Mouse (Mus musculus) heart, adult 8-10 months (tissue): ENCODE results near the gene Fbln1. TPM values are rescaled to one million over a fixed set of nuclear protein-coding genes. Genes with fewer than 3 reads are reported as not detected.

ENCODE experiments used
- DNase-seq: peaks from one replicate; pipeline ENCODE4 v3.0.0; 2022; ENCODE audit warnings: low spot score
- total RNA-seq, 4 experiments: library from RNA; stranded (reverse); gene quantifications; 2 replicates each; pipeline ENCODE4 v1.2.4; 2022

Fbln1 gene
- total RNA-seq = 10 to 100 TPM; 52.9 to 86.6 (median 70.1) TPM

DNA sequence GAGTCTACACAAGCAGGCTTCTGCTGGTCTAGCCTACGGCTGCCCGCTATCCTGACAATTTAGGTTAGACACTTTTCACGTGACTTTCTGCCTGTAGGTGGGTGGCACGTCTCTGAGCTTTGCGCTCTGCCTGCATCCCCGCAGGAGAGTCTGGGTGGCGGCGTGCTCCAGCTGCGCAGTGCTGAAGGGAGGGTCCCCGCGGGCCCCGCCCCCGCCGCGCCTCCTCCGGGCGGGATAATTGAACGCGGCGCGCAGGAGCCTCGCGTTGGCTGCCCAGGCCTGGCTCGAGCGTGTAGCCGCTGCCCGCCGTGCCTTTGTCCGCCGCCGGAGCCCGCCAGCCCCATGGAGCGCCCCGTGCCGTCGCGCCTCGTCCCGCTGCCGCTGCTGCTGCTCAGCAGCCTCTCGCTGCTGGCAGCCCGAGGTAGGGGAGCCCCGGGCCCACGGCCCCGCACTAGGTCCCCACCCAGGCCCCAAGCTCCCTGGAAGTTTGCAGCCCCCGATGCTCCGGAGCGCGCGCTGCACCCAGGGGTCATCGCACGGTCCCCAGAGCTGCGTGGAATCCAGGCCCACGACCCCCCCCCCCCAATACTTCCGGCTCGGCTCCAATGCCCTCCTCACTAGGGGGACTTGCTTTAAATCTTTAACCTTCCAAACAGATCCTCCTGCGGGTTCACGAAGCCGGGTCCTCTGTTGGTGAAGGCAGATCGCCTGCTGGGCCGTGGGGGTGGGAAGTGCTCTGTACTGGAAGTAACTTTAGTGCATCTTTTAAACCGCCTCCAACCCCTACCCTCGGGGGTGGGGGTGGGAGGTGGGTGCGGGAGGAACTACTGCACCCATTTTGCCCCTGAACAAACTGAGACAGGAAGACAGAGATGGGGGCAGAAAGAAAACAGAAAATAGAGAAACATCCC lies at the start of gene Fbln1:
Gene Fbln1 (plus strand): TSS at position 158 of the 911 bp plus-strand sequence.
- no peak for DNase-seq

DNA sequence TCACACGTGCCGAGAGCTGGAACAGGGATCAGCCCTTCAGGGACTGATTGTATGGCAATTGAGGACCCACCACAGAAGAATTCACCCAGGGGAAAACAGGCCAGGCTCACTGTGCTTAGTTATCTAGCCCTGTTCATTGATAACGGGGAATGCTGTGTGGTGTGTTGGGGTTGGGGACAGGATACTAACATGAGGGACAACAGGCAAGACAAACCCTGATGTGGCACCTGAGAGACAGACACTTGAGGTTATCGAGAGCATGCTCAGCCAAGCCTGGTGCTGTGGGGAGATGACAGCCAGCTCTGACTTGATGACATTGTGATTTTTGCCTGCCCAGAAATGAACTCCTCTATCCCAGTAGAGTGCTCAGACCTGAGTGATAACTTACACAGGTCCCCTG lies 49.6 kb upstream of the Fbln1 start:
- no peak for DNase-seq

DNA sequence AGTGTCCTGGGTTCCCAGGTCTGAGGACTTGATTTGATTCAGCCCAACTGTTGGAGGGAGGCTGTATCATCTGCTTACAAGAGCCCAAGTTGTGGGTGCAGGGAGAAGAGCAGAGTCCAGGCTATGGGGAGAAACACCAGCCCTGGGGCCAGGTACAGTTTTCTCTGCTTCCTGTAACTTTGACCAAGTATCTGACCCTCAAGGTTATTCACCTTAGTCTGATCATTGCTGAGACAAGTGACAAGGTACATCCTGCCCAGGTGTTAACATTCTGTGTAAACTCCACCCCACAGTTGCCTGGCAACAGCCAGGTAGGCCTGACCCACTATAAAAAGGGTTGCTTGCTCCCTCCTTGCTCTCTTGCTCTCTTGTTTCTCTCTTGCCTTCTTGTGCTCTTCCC lies 44.3 kb upstream of the Fbln1 start:
- no peak for DNase-seq

DNA sequence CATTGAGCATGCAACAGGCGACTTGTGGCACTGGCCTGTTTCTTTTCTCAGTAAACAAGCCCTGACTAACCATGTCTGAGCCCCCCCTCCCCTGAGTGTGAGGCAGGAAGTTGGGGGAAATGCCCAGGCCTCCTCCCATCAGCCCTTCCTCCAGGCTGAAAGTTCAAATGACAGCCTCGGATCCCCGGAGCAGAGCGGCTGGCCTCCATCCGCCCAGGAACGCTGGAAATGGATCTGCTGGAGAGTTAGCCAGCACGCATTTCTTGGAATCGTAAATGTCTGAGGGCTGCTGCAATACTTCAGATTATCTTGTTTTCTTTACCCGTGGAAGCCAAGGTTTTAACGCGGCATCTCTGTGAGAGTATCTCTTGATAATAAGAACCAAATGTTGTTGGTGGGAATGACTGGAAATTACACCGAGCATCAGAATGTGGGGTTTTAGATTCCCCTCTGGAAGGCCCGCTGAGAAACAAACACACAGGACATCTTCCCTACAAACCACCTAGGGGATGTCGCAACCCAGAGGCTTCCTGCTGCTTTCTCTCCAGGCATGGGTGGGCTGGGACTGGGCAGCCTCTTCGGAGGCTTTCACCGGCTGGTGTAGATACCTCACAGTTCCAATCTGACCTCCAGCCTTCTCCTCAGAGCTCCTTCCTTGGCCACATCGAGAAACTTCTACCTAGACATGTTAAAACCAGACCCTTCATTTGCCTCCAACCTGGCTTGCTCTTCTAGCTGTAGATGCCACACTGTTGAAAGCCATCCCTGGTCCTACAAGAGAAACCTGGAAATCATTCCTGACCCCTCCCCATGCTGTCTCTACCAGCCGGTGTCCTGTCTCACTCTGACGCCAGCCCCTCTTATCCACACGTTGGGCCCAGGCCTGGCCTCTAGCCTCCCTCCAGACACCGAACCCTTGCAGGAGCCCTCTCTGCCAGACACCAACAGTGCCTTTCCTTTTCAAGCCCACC lies 42.8 kb upstream of the Fbln1 start:
- DNase-seq = peak; percentile 69

DNA sequence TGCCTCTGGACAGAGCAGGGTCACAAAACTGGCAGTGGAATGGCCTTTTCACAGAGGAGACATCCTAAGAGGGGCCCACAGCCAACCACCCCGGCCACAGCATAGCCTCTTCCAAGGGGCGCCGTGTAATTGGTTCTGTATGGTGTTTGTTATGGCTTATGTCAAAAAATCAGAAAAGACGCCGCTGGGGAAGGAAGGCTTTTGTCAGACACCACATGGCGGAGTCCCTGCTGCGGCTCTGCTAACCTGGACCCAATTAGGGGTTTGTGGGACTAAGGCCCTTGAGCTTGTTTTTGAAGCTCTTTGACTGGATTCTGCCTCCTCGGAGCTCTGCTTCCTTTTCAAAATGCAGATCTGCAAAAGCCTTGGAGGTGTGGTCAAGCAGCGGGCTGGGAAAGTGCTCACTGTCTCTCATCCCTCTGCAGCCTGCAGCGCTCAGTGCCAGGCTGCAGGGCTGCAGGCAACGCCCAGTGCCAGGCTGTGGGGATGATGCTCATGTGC lies 39.3 kb upstream of the Fbln1 start:
- DNase-seq = no peak

DNA sequence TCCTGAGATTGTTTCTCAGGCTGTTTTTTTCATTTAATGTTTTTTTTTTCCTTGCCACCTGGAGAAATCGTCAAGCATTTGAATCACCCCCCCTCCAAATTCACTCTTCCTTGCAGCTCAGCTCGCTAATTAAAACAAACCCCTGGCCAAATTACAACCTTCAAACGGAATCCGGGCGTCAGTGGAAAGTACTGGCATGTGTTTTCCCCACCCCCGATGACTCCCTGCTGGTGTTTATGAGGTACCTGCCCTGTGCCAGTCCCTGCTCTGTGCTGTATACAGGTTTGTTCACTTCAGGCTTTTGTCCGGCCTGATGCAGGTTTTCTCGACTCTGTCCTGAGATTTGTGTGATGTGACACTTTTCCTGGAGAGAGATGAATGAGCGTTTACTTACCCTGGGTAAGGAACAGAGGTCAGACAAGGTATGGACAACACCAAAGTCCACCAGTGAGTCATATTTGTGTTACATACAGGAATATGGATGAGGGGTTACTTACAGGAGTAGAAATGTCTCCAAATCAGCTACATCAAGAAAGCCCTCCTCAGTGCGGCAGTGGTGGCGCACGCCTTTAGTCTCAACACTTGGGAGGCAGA lies 38.6 kb upstream of the Fbln1 start:
- DNase-seq = no peak

DNA sequence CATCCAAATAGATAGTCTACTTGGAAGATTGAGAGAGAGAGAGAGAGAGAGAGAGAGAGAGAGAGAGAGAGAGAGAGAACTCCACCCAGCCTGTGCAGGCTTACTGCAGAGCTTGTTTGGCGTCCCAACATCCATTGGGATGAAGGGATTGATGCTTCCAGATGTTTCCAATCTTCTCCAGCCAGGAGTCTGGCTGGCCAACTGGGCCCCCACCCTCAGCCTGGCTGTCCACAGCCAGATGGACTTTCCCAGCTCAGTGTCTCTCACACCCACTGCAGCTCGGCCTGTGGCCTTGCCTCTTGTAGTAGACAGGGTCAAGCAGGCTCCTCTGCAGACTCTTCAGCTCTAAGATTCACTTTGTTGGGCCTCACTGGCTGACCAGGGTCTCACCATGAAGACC lies 33.7 kb upstream of the Fbln1 start:
- peak; percentile 53 for DNase-seq

DNA sequence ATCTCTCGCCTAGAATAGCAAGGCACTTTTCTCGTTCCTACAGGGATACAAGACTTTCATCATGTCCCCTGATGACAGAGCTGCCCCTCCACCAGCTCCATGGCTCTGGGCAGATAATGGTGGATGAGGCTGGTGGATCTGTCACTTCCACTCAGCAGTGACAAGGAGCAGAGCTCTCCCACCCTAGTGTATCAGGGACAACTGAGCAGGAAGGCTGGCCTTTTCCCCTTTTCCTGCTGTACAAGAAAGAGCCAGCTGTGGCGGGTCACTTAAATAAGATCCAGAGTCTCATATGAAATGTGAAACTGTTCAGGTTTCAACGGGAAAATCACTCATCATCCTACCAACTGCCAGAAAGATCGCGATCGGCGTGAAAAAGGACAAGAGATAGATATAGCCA lies 32.3 kb upstream of the Fbln1 start:
- DNase-seq = no peak

DNA sequence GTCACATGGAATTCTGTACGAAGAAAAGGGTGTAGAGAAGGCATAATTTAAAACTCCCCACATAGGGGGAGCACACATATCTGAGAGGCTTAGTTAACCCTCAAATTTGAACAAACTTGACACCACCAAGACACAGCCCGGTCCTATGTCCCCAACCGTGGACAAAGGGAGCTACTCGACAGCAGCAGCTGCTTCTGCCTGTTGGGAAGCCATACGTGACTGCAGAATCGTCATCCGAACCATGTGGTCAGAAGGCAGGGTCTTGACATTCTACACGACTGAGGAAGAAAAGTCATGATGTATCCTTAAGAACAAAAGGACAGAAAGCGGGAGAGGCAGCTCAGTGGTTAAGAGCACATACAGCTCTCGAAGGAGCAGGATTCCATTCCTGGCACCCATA lies 31.7 kb upstream of the Fbln1 start:
- no peak for DNase-seq

DNA sequence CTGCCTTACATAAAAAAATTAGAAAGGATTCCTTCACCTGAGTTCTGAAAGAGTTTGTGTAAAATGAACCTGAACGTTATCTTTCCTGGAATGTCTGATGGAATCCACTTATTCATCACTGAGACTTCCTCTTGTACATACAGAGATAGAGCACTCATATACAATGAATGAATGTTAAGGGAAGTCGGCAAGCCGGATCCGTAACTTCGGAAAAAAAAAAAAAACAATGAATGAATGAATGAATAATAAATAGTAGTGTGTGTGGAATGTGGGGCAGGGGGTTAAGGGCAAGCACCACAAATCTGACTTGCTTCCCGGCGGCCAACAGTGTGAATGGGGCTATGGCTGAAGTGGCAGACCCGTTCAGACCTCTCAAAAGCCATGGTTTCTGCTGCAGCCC lies 28.2 kb upstream of the Fbln1 start:
- DNase-seq = no peak

DNA sequence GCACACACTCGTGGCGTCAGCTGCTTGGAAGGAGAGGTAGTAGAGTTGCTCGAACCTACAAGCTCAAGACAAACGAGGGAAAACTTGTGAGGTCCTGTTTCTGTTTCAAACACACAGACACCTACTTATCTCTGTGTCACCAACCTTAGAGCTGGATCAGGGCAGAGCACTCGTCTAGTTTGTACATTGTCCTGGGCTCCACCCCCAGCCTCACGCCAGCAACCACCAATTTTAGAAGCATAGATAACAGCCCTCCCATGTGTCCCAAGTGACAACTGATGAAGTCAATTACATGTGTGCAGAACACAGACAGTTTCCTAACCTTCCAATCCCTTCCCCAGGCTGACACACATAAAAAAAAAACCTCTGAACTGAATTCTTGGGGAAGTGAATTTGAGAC lies 27.6 kb upstream of the Fbln1 start:
- peak; percentile 33 for DNase-seq

DNA sequence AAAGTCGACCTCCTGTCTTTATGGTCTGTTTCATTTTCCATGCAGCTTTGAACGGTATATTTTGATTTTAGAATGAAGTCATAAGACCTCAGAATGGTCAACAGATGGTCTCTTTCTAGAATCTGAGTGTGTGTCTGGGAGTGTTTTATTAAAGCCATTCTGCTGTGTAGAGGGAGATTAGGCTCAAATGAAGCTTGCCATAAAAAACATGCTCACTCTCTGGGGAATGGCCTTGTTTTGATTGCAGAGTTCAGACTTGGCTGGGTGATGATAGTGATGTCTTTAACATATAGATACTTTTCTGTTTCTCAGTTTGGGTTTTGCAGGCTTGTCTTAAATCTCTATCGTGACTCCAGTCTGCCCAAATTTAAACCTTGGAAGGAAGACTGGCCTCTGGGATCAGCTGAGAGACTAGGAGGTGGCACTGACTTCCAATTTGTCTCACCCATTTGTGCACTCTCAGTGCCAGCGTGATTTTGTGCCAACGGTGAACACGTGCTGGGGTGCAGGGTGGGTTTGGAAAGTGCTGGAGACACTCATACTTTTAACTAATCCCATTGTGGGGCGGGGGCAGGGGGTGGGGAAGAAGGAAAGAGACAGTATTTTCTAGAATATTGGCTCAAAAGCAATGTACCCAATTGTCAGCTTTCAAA lies 26.1 kb upstream of the Fbln1 start:
- peak; percentile 54 for DNase-seq

DNA sequence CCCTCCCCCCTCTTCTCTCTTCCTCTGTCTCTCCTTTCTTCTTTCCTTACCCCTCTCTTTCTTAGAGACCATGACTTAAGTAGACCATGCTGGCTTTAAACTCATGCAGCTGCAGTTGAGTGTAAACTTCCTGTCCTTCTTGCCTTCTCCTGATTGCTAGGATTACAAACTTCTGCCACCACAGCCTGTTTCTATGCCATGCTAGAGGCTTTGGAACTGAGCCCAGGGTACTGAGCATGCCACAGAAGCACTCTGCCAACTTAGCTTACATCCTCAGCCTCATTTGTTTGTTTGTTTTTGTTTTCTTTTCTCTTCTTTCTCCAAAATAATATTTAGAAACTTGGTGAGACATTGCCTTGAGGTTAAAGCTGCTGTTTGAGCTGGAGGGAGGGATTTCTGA lies 25.4 kb upstream of the Fbln1 start:
- DNase-seq = no peak

DNA sequence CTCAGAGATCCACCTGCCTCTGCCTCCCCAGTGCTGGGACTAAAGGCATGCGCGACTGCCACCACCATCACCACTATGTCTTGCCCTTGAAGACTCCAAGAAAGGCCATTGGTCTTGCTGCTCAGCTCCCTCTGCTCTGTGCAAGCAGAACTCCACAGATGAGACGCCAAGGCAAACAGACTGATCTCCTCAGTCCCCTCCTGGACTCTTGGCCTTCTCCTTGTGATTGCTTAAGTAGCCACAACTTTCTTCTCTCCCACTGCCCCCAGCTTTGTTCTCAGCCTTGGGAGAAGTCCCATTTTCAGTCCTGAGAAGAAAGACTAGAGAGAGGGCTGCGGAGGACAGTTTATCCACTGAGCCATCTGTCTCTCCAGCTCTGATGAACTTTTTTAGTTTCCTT lies 23.7 kb upstream of the Fbln1 start:
- DNase-seq = no peak

DNA sequence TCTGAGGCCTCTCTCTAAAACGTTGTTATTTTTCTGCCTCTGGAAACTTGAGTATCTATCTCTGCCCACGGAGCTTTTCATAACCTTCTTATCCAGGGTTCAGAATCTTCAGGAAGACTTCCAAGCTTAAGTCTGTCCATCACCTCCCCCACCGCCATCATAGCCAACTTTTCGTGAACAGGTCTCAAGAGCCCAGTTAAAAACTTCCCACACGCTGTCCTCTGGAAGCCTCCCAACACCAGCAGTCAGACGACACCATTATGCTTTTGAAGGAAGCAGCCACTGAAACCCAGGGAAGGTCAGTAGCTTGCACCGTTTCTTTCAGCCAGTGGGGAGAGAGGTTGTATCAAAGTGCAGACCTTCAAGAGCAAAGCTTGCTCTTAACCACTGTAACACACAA lies 18.8 kb upstream of the Fbln1 start:
- DNase-seq = no peak

DNA sequence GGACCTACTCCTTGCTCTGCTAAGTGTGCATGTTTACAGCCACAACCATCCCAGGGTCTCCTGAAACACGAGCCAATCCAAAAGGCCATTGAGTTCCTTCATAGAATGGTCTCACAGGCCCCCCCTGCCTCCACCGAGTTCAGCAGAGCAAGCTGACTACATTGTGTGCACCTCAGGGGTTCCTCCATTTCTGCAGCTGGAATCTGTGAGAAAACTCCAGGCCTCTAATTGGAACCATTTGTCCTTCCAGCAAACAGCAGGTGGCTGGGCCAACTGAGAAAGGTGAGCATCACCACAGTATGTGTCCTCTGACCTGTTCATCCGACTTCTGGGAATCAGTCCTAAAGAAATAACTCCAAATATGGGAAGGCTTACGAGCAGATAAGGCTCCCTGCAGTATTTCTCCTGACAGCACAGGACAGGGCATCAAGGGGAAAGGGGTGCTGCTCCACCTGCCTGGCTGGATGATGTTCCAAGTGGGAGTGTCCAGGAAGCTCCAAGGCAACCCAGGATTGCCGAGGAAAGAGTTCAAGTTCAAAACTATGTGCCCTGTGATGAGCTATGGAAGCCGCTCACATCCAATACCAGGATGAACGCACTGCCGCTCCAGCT lies 17.5 kb upstream of the Fbln1 start:
- DNase-seq = no peak

DNA sequence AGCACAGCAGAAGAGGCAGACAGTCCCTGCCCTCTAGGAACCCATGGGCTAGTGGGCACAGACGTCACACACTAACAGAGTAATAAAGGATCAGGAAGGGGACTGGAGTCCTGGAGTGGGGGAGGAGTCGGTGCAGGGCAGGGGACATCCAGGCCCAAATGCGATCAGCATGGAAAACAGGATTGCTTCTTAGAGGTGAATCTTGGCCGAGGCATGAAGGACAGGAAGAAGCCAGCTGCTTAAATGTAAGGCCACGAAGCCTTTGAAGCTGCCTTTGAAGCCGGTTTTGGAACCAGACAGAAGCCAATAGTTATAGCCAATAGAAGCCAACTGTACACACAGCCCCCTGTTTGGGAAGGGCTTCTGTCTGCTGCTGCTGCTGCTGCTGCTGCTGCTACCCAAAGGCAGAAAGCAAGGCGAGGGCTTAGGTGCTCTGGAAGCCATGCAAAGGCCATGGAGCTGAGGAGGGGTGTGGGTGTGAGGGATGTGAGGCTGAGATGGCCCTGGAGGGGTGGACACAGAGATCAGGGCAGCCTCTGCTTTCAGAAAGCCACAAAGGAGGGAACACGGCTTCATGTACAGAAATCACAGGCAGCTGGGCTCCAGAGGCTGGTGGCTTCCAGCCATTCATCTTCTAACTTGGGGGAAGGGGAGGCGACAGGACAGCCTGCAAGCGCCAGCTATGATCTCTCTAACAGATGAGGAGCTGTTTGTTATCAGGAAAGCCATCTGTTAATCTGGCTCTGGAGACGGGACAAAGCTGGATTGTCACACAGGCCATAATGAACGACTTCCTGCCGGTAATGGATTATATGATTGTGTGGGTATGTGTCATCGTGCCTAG lies 5.1 kb upstream of the Fbln1 start:
- no peak for DNase-seq

DNA sequence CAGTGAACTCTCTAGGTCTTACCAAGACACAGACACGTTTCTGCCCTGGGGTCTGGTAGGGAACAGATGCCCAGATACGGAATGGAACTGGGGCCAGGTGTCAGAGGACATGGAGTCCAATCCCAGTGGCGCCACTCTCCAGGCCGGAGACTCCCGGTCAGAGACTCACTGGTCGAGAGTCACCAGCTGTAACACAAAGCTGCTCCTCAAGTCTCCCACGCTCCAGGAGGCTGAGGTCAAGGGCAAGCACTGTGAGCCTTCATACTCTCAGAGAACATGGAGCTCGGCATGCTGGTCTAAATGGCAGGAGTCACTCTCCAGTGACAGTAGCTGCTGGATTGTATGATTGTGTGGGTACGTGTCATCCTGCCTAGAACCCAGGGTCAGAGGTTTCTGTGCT lies 3.5 kb upstream of the Fbln1 start:
- DNase-seq = no peak

DNA sequence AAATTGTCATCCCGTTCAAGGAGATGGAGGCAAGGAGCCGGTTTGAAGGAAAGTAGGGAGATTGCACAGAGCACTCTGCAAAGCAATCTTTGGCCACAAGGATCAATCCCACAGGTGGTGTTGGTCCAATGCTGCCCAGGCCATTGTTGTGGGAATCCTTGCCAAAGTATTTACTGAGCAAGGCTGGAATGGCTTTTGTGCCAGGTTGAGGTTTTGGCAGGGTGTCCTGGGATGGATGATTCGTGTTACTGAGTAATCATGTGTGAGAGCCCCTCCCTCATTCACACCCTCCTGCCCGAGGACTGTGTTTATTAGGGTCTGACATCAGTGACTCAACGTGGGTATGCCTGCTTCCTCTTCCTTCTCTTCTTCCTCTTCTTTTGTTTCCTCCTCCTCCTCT lies 3.0 kb upstream of the Fbln1 start:
- no peak for DNase-seq

DNA sequence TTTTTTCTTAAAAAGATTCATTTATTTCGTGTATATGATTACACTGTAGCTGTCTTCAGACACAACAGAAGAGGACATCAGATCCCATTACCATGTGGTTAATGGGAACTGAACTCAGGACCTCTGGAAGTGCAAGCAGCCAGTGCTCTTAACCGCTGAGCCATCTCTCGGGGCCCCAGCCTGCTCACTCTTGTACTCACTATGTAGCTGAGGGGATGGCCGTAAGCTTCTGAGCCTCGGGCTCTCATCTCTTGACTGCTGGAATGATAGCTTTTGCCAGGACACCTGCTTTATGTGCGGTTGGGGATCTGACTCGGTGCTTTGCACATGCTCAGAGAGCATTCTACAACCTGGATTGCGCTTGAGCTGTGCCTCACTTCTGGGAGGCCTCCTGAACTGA lies 1.4 kb upstream of the Fbln1 start:
- DNase-seq = no peak
